Mouse (Mus musculus) left cerebral cortex, adult 8-10 months (tissue): ENCODE measurements around the gene Trpv3. TPM values are rescaled to one million over a fixed set of nuclear protein-coding genes. Genes with fewer than 3 reads are reported as not detected.
A peak's percentile ranks its signal among the peaks of the same experiment; 100 is the strongest.
"Not testable (repeated sequence)": the region's sequence is repeated elsewhere in the genome, so short reads cannot be mapped to it uniquely, and the experiment has no call there.

Source experiments
- DNase-seq, 2 experiments: peaks; one replicate each; pipeline ENCODE4 v3.0.0; 2022; ENCODE audit warnings: low spot score in 2 of 2
- total RNA-seq, 4 experiments: library from RNA; stranded (reverse); gene quantifications; 2 replicates each; pipeline ENCODE4 v1.2.4; 2022

Gene Trpv3
- total RNA-seq, 4 experiments from 2014 or later = 0.43 to 0.59 (median 0.47) TPM

GRCm38 (mm10) chr11:73284351-73284750 is 17.2 kb downstream of the Trpv3 start:
- DNase-seq = peak in 1 of 2 experiments; percentile 36

GRCm38 (mm10) chr11:73289621-73290020 is 22.4 kb downstream of the Trpv3 start:
- DNase-seq = no peak

- no peak for DNase-seq
These were observed 35.9 kb downstream of the Trpv3 start for GRCm38 (mm10) chr11:73303123-73303522.

- no peak for DNase-seq
These were observed 48.8 kb downstream of the Trpv3 start for GRCm38 (mm10) chr11:73315961-73316360.

- DNase-seq = not testable (repeated sequence)
These were observed 51.4 kb downstream of the Trpv3 start for GRCm38 (mm10) chr11:73318581-73318980.

GRCm38 (mm10) chr11:73321064-73321463 is 53.9 kb downstream of the Trpv3 start:
- not testable (repeated sequence) for DNase-seq

GRCm38 (mm10) chr11:73323906-73324830 is 57.0 kb downstream of the Trpv3 start:
- DNase-seq = no peak

- DNase-seq = no peak
These were observed 59.3 kb downstream of the Trpv3 start for GRCm38 (mm10) chr11:73326485-73326886.

- no peak for DNase-seq
These were observed 60.2 kb downstream of the Trpv3 start for GRCm38 (mm10) chr11:73327361-73327760.

GRCm38 (mm10) chr11:73329442-73329841 is 62.3 kb downstream of the Trpv3 start, which contains the start of the genes Aspa, Gm49340 and Spata22:
Aspa (minus strand) TSS chr11:73329596.
Gm49340 (plus strand) TSS chr11:73329741.
Spata22 (plus strand) TSS chr11:73329741.
- DNase-seq = no peak

- DNase-seq = no peak
These were observed 66.2 kb downstream of the Trpv3 start for GRCm38 (mm10) chr11:73333357-73333756.

- DNase-seq = no peak
These were observed 69.7 kb downstream of the Trpv3 start for GRCm38 (mm10) chr11:73336919-73337318.

Other genes starting within 250 kb of the Trpv3 start
- 100 to 1,000 TPM; 107 to 111 (median 108) TPM for gene Camkk1, start 248.4 kb upstream of the Trpv3 start, total RNA-seq
- 1 to 10 TPM; 8.4 to 9.4 (median 9.2) TPM for gene Ncbp3, start 219.6 kb upstream of the Trpv3 start, total RNA-seq
- under 1 TPM; 0.18 to 0.37 (median 0.29) TPM for gene Itgae, start 176.8 kb upstream of the Trpv3 start, total RNA-seq
- gene Haspin, start 129.1 kb upstream of the Trpv3 start, total RNA-seq = under 1 TPM in 3 of 4 experiments, not detected in 1; 0.14 to 0.30 (median 0.22) TPM
- gene P2rx5, start 107.0 kb upstream of the Trpv3 start, total RNA-seq = 1 to 10 TPM in 2 of 4 experiments, under 1 TPM in 2; 0.70 to 1.4 (median 0.97) TPM
- gene Emc6, start 90.4 kb upstream of the Trpv3 start, total RNA-seq = 10 to 100 TPM; 39.9 to 46.8 (median 42.9) TPM
- 10 to 100 TPM in 3 of 4 experiments, 1 to 10 TPM in 1; 9.9 to 12.1 (median 11.0) TPM for gene Tax1bp3, start 90.3 kb upstream of the Trpv3 start, total RNA-seq
- gene Ctns, start 68.3 kb upstream of the Trpv3 start, total RNA-seq = 10 to 100 TPM; 17.2 to 24.7 (median 19.9) TPM
- gene Shpk, start 67.9 kb upstream of the Trpv3 start, total RNA-seq = 1 to 10 TPM; 3.2 to 4.1 (median 3.7) TPM
- under 1 TPM in 1 of 4 experiments, not detected in 3; 0.16 TPM for gene Trpv1, start 33.1 kb upstream of the Trpv3 start, total RNA-seq
- 10 to 100 TPM; 20.9 to 29.6 (median 25.7) TPM for gene Aspa, start 62.2 kb downstream of the Trpv3 start, total RNA-seq
- not detected for gene Gm49340, start 62.4 kb downstream of the Trpv3 start, total RNA-seq
- not detected for gene Spata22, start 62.4 kb downstream of the Trpv3 start, total RNA-seq
- not detected for gene Olfr20, start 83.4 kb downstream of the Trpv3 start, total RNA-seq
- gene Olfr376, start 103.9 kb downstream of the Trpv3 start, total RNA-seq = not detected
- not detected for gene Olfr1, start 132.2 kb downstream of the Trpv3 start, total RNA-seq
- not detected for gene Olfr378, start 161.1 kb downstream of the Trpv3 start, total RNA-seq
- not detected for gene Olfr380, start 190.1 kb downstream of the Trpv3 start, total RNA-seq
- gene Olfr381, start 224.2 kb downstream of the Trpv3 start, total RNA-seq = not detected
- not detected for gene Olfr382, start 249.8 kb downstream of the Trpv3 start, total RNA-seq